Mouse (Mus musculus): ENCODE results near the gene Zfp661.

GRCm38 (mm10) chr2:127530418-127530817, 56.5 kb downstream of the Zfp661 start:
- TF ChIP-seq ZC3H11A (IDR thresholded peaks at IDR 0.05; ENCODE audit: borderline replicate concordance, low read depth, low read length) (no peak), CHD2 (IDR thresholded peaks at IDR 0.05; ENCODE audit: low read depth, low read length) (no peak), MAFK (IDR thresholded peaks at IDR 0.05; ENCODE audit: insufficient read depth, low read depth, low read length) (no peak), ZNF384 (IDR thresholded peaks at IDR 0.05; ENCODE audit: low read depth, low read length) (no peak), HCFC1 (IDR thresholded peaks at IDR 0.05; ENCODE audit: borderline replicate concordance, insufficient read depth, low read length) (no peak)

Data from ES-E14 (cell line).